Mouse (Mus musculus) large intestine, adult 2 months (tissue): Measurements from ENCODE around the gene Cyb5r1. TPM values are rescaled to one million over a fixed set of nuclear protein-coding genes. Genes with fewer than 3 reads are reported as not detected.
"Not testable (repeated sequence)": the region's sequence is repeated elsewhere in the genome, so short reads cannot be mapped to it uniquely, and the experiment has no call there.

Experiments used
- DNase-seq: peaks from one replicate; pipeline ENCODE4 v3.0.0-alpha.2; 2012; ENCODE audit warnings: low read depth, low spot score
- WGBS: fragments of 180-500 bp; shearing (Covaris S2); methylation state at CpG from one replicate; pipeline ENCODE4 v1.1.7; 2018; 5-methylcytosine and 5-hydroxymethylcytosine counted together
- polyA plus RNA-seq: library from polyadenylated mRNA; depleted of rRNA; stranded (reverse); fragments of >200 nt; gene quantifications from 2 replicates; pipeline ENCODE4 v1.2.3, GENCODE M21; 2012

Gene Cyb5r1
- polyA plus RNA-seq, 1 experiment = 28.7 TPM

- 91% methylated on average over 9 of the region's 9 CpGs for WGBS
- no peak for DNase-seq
Measured at GRCm38 (mm10) chr1:134411706-134412629, 6.6 kb downstream of the Cyb5r1 start.

- DNase-seq = no peak
Measured at GRCm38 (mm10) chr1:134414038-134414437, 8.7 kb downstream of the Cyb5r1 start.

GRCm38 (mm10) chr1:134414501-134415167, 9.3 kb downstream of the Cyb5r1 start:
- no peak for DNase-seq
- 9% methylated on average over 11 of the region's 11 CpGs for WGBS

More at GRCm38 (mm10) chr1:134414038-134414437, 8.7 kb downstream of the Cyb5r1 start:
- WGBS = 23% methylated on average over 2 of the region's 2 CpGs

- DNase-seq = peak; percentile 88
- under 1% methylated on average over 77 of the region's 77 CpGs for WGBS
Measured at GRCm38 (mm10) chr1:134415168-134415831, 9.9 kb downstream of the Cyb5r1 start, which contains the start of gene Adipor1. Gene Adipor1 (plus strand): TSS chr1:134415378.

GRCm38 (mm10) chr1:134418414-134418975, 13.1 kb downstream of the Cyb5r1 start:
- 27% methylated on average over 2 of the region's 2 CpGs for WGBS
- DNase-seq = no peak

GRCm38 (mm10) chr1:134419176-134419575, 13.8 kb downstream of the Cyb5r1 start:
- DNase-seq = no peak
- 12% methylated on average over 1 of the region's 1 CpGs for WGBS

GRCm38 (mm10) chr1:134419751-134420458, 14.5 kb downstream of the Cyb5r1 start:
- WGBS = 9% methylated on average over 5 of the region's 5 CpGs
- DNase-seq = no peak

GRCm38 (mm10) chr1:134423911-134424310, 18.6 kb downstream of the Cyb5r1 start:
- no peak for DNase-seq
- WGBS = 59% methylated on average over 10 of the region's 10 CpGs

GRCm38 (mm10) chr1:134426289-134426688, 20.9 kb downstream of the Cyb5r1 start:
- 87% methylated on average over 5 of the region's 5 CpGs for WGBS
- no peak for DNase-seq

GRCm38 (mm10) chr1:134433002-134433401, 27.6 kb downstream of the Cyb5r1 start:
- 66% methylated on average over 10 of the region's 10 CpGs for WGBS
- no peak for DNase-seq

GRCm38 (mm10) chr1:134433473-134433872, 28.1 kb downstream of the Cyb5r1 start:
- DNase-seq = no peak
- WGBS = 77% methylated on average over 4 of the region's 4 CpGs

GRCm38 (mm10) chr1:134435414-134435813, 30.1 kb downstream of the Cyb5r1 start:
- WGBS = 44% methylated on average over 4 of the region's 4 CpGs
- DNase-seq = no peak

GRCm38 (mm10) chr1:134440437-134440836, 35.1 kb downstream of the Cyb5r1 start:
- no peak for DNase-seq
- WGBS = 57% methylated on average over 6 of the region's 6 CpGs

- DNase-seq = not testable (repeated sequence)
- WGBS = 93% methylated on average over 8 of the region's 10 CpGs
Measured at GRCm38 (mm10) chr1:134441737-134442136, 36.4 kb downstream of the Cyb5r1 start.

- DNase-seq = no peak
- 87% methylated on average over 3 of the region's 3 CpGs for WGBS
Measured at GRCm38 (mm10) chr1:134442394-134442793, 37.0 kb downstream of the Cyb5r1 start.

- 31% methylated on average over 1 of the region's 1 CpGs for WGBS
- not testable (repeated sequence) for DNase-seq
Measured at GRCm38 (mm10) chr1:134443288-134443687, 37.9 kb downstream of the Cyb5r1 start.

- 64% methylated on average over 2 of the region's 2 CpGs for WGBS
- no peak for DNase-seq
Measured at GRCm38 (mm10) chr1:134445418-134445817, 40.1 kb downstream of the Cyb5r1 start.

- not testable (repeated sequence) for DNase-seq
- WGBS = 60% methylated on average over 3 of the region's 3 CpGs
Measured at GRCm38 (mm10) chr1:134448537-134448936, 43.2 kb downstream of the Cyb5r1 start.

GRCm38 (mm10) chr1:134450201-134450600, 44.8 kb downstream of the Cyb5r1 start:
- WGBS = 78% methylated on average over 4 of the region's 4 CpGs
- DNase-seq = no peak
